Mouse (Mus musculus) midbrain, embryonic 14.5 days (tissue): ENCODE measurements at regions not wholly inside any gene's neighbourhood (a gene's known extent, or its start where the extent isn't known, plus 50 kb on each side); places are given as distances from the start of the nearest gene placed in this dataset.

ENCODE experiments used
- ATAC-seq: fragments of 200-750 bp; cut with Nextera tagmentation; 2 replicates; pipeline ENCODE4 v1.8.0; 2017; ENCODE audit warnings: moderate number of reproducible peaks, moderate library complexity; ENCODE audit not compliant: low FRiP score, low TSS enrichment
- DNase-seq: peaks from one replicate; pipeline ENCODE4 v3.0.0-alpha.2; 2015
- H3K27ac ChIP-seq: fragments of 300-500 bp; sonication (generic); replicated peaks from 2 replicates; pipeline ENCODE4 v1.5.1; 2014; ENCODE audit warnings: mild to moderate bottlenecking, low read depth, low read length, moderate library complexity
- H3K27me3 ChIP-seq: fragments of 300-500 bp; sonication (generic); 2 replicates; pipeline ENCODE4 v1.6.1; 2014; ENCODE audit warnings: low read length, control low read depth, mixed read lengths; ENCODE audit not compliant: control insufficient read depth, insufficient read depth
- H3K36me3 ChIP-seq: fragments of 300-500 bp; sonication (generic); 2 replicates; pipeline ENCODE4 v1.6.1; 2014; ENCODE audit warnings: low read length, control low read depth; ENCODE audit not compliant: control insufficient read depth, insufficient read depth
- H3K4me1 ChIP-seq: fragments of 300-500 bp; sonication (generic); 2 replicates; pipeline ENCODE4 v1.6.1; 2014; ENCODE audit warnings: mild to moderate bottlenecking, antibody characterized with exemption, low read length, control low read depth; ENCODE audit not compliant: control insufficient read depth, insufficient read depth
- H3K4me2 ChIP-seq: fragments of 300-500 bp; sonication (generic); 2 replicates; pipeline ENCODE4 v1.6.1; 2014; ENCODE audit warnings: mild to moderate bottlenecking, low read length, moderate library complexity
- H3K4me3 ChIP-seq: fragments of 300-500 bp; sonication (generic); replicated peaks from 2 replicates; pipeline ENCODE4 v1.5.1; 2014; ENCODE audit warnings: low read depth, low read length
- H3K9ac ChIP-seq: fragments of 300-500 bp; sonication (generic); replicated peaks from 2 replicates; pipeline ENCODE4 v1.6.1; 2014; ENCODE audit warnings: mild to moderate bottlenecking, low read length, moderate library complexity
- H3K9me3 ChIP-seq: fragments of 300-500 bp; sonication (generic); 2 replicates; pipeline ENCODE4 v1.6.1; 2016; ENCODE audit warnings: low read length, control low read depth, mixed read lengths; ENCODE audit not compliant: control insufficient read depth
- WGBS: fragments of 180-500 bp; shearing (Covaris S2); extraction: QIAGEN DNeasy Blood & Tissue Kit; methylation state at CpG from one replicate; pipeline ENCODE4 v1.1.7; 2014; 5-methylcytosine and 5-hydroxymethylcytosine counted together

- ATAC-seq (no peak), DNase-seq (peak; percentile 35)
- Histone ChIP-seq H3K36me3 (no peaks in the 10 kb centered on the region), H3K4me1 (no peaks in the 10 kb centered on the region), H3K4me2 (no peak overlapping the region), H3K27me3 (no peaks in the 10 kb centered on the region), H3K27ac (no peak overlapping the region), H3K4me3 (no peak overlapping the region), H3K9ac (no peak overlapping the region), H3K9me3 (no peaks in the 10 kb centered on the region)
- WGBS = 32% methylated on average over 3 of the region's 3 CpGs
Observed at GRCm38 (mm10) chr9:24884011-24884410, 109.9 kb upstream of the Tbx20 start.

DNA sequence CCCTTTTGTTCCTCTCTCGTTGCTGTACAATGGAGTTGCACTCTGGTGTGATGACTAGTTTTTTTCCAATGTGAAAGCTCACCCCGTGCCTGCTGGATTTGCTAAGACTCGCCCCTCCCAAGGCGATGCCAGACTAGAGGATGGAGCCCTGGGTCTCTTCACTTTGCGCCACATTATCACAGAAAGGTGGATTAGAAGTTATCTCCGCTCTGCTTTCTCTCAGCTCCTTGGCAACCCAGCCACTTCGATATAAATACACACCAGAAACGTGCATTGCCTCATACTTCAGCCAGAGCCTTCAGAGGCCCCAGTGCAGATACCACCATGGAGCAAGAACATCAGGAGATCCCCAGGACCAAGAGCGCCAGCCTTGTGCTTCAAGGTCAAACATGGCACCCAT is 114.2 kb upstream of the Tbx20 start:
- Histone ChIP-seq H3K9ac (no peak overlapping the region), H3K27ac (no peak overlapping the region), H3K9me3 (no peaks in the 10 kb centered on the region), H3K27me3 (no peaks in the 10 kb centered on the region), H3K4me3 (no peak overlapping the region), H3K36me3 (no peaks in the 10 kb centered on the region), H3K4me2 (no peak overlapping the region), H3K4me1 (no peaks in the 10 kb centered on the region)
- ATAC-seq (no peak), DNase-seq (no peak)
- 87% methylated on average over 9 of the region's 9 CpGs for WGBS

DNA sequence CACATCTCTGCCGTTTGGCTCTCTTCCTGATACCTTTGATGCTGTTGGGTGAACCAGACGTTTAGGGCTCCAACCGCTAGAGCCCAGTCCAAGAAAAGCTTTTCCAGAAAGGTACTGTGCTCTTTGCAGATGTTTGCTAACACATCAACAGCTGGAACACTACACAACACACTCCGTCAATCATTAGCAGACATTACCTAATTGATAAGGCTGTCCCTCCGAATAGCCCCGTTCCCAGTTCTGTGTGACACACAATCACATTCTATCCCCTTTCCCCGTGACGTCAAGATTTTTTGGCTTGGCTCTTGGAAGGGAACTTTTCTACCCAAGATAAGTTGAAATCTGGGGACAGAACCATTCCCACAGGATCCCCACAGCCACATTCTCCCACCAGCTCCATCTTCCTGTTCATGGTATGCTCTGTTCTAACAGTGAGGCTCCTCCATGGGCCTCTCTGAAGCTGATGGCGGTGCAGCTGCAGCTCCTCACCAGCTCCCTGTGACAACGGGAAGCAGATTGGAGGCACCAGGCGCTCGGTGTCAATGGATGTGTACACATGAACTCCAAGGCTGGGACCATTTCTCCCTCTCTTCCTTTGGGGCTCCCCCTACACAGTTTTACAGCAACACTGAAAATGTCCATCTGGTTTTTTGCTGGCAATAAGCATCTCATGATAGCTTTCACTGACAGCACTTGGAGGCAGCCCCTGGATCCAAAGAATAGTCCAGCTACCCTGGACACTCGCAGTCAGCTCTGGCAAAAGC is 122.6 kb upstream of the Tbx20 start:
- no peaks in the 10 kb centered on the region for H3K9me3 ChIP-seq
- no peaks in the 10 kb centered on the region for H3K36me3 ChIP-seq
- no peak for ATAC-seq
- H3K27me3 ChIP-seq = no peaks in the 10 kb centered on the region
- no peaks in the 10 kb centered on the region for H3K4me1 ChIP-seq
- H3K4me2 ChIP-seq = no peak overlapping the region
- no peak overlapping the region for H3K4me3 ChIP-seq
- WGBS = 92% methylated on average over 13 of the region's 13 CpGs
- no peak for DNase-seq
- no peak overlapping the region for H3K9ac ChIP-seq
- H3K27ac ChIP-seq = no peak overlapping the region

GRCm38 (mm10) chr9:24899206-24899928 is 125.3 kb upstream of the Tbx20 start:
- Histone ChIP-seq H3K9ac (no peak overlapping the region), H3K27ac (no peak overlapping the region), H3K9me3 (no peaks in the 10 kb centered on the region), H3K4me1 (no peaks in the 10 kb centered on the region), H3K4me2 (no peak overlapping the region), H3K4me3 (no peak overlapping the region), H3K36me3 (no peaks in the 10 kb centered on the region), H3K27me3 (no peaks in the 10 kb centered on the region)
- DNase-seq = no peak
- 84% methylated on average over 7 of the region's 7 CpGs for WGBS
- ATAC-seq = no peak

DNA sequence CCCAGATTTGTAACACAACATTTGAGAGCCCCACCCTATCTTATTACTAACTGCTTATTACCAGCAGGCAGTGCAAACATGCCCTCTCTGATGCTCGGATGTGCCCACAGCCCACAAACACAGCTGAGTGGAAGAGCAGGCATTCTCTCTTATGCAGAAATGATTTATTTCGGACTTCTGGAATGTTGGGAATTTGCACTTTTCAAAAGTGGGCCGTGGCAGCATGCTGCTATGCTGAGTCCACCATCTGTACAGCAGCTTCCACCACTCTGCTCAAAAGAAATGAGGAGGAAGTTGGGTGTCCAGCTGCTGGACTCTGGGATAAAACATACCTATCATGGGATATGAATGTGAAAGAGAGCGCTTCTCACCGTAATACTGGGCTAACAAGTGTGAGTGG is 129.6 kb upstream of the Tbx20 start:
- 83% methylated on average over 5 of the region's 5 CpGs for WGBS
- Histone ChIP-seq H3K4me2 (no peak overlapping the region), H3K27me3 (no peaks in the 10 kb centered on the region), H3K9me3 (no peaks in the 10 kb centered on the region), H3K9ac (no peak overlapping the region), H3K4me3 (no peak overlapping the region), H3K4me1 (peaks cover 3% of the 10 kb centered on the region; the same call in 1 of the 2 replicates), H3K27ac (no peak overlapping the region), H3K36me3 (no peaks in the 10 kb centered on the region)
- ATAC-seq = no peak
- DNase-seq = no peak

GRCm38 (mm10) chr9:24909086-24909979 is 135.2 kb upstream of the Tbx20 start:
- H3K27ac ChIP-seq = peak overlapping the region; percentile 60
- DNase-seq = peak; percentile 81
- ATAC-seq = peak; percentile 62
- peak overlapping the region; percentile 27; the same call in 1 of the 2 replicates for H3K4me2 ChIP-seq
- no peak overlapping the region for H3K4me3 ChIP-seq
- no peak overlapping the region for H3K9ac ChIP-seq
- WGBS = 25% methylated on average over 8 of the region's 8 CpGs
- no peaks in the 10 kb centered on the region for H3K36me3 ChIP-seq
- no peaks in the 10 kb centered on the region for H3K9me3 ChIP-seq
- no peaks in the 10 kb centered on the region for H3K27me3 ChIP-seq
- peaks cover 21% of the 10 kb centered on the region for H3K4me1 ChIP-seq

DNA sequence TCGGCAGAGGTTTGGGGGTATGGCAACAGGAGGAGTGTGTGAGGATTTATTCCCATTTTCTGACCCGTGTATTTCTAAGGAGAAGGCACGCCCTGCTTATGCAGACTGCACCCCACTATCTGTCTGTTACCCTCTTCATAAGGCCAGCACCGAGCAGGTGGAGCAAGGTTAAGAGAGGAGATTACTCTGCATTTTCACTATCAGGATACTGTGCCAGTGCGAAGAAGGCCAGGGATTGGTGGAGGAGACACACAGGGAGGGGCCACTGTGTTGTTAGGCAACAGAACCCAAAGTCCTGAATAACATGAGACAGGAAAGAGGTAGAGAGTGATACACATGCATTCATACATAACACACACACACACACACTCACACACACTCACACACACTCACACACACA is 136.6 kb upstream of the Tbx20 start:
- Histone ChIP-seq H3K9me3 (no peaks in the 10 kb centered on the region), H3K4me3 (no peak overlapping the region), H3K27ac (no peak overlapping the region), H3K4me2 (no peak overlapping the region), H3K9ac (no peak overlapping the region), H3K4me1 (peaks cover 21% of the 10 kb centered on the region), H3K36me3 (no peaks in the 10 kb centered on the region), H3K27me3 (no peaks in the 10 kb centered on the region)
- ATAC-seq (peak; percentile 19; the same call in 1 of the 2 replicates), DNase-seq (peak; percentile 17)
- WGBS = 69% methylated on average over 5 of the region's 5 CpGs

GRCm38 (mm10) chr9:24920031-24920445 is 145.9 kb upstream of the Tbx20 start:
- no peak for ATAC-seq
- H3K36me3 ChIP-seq = no peaks in the 10 kb centered on the region
- H3K4me2 ChIP-seq = no peak overlapping the region
- no peak overlapping the region for H3K27ac ChIP-seq
- no peaks in the 10 kb centered on the region for H3K9me3 ChIP-seq
- H3K27me3 ChIP-seq = no peaks in the 10 kb centered on the region
- WGBS = 95% methylated on average over 9 of the region's 9 CpGs
- DNase-seq = no peak
- H3K4me3 ChIP-seq = no peak overlapping the region
- H3K9ac ChIP-seq = no peak overlapping the region
- 0 out of 2 replicates have a peak, but pooled peaks cover 3% of the 10 kb centered on the region for H3K4me1 ChIP-seq
